Mouse (Mus musculus): ENCODE measurements at regions not wholly inside any gene's neighbourhood (a gene's known extent, or its start where the extent isn't known, plus 50 kb on each side); places are given as distances from the start of the nearest gene placed in this dataset.

DNA sequence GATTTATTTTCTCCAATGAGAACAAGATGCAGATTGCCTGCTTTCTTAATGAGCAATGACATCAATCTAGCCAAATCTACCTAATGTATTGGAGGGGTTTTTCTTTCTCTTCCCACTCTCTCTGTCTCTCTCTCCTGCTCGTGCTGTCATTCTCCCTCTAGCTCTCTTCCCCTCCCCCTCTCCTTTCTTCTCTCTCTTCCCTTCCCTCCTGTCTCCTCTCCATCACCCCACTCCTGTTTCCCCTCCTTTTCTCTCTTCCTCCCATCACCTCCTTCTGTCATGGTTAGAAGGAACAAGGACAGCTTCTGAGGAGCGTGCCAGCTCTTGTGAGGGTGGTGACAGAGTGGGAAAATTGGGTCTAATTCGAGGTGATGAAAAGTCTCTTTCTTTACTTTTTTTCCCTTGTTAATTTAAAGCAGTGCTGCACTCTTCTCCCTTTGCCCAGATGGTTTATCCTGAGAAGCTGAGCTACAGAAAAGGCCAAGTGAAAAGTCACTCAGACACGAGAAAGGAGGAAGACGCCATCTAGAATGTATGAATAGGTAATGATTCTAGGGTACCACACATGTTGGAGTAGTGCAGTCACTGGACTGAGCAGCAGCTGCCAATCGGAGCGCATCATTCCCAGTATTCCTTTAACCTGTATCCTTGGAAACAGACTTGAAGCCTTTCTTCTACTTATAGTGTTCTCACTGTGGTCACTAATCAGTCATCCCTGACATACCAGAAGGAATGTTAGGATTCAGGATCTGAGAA, 163.2 kb upstream of the Fam92a start:
- 42% methylated on average over 7 of the region's 7 CpGs for WGBS
- no peak for DNase-seq (ENCODE audit: low spot score)

DNA sequence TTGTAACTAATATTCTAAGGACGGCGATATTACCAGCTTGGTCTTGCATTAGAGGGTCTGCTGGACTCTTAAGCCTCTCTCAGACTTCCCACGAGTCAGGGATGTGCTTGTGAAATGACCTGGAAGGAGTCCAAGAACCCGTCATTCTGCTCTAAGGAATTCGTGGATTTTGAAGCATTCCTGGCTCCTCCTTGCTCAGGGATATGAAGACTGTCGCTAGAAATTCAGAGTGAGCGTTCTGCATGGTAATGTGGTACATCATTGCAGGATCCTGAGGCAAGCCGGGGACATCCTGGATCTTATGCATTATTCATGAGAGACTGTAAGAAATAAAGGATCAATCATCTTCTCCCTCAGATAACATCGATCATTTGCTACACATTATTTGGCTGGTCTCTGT, 162.6 kb upstream of the Fam92a start:
- 25% methylated on average over 9 of the region's 9 CpGs for WGBS
- Histone ChIP-seq H3K9me3 (ENCODE audit: low read length) (no peaks in the 10 kb centered on the region), H3K4me3 (ENCODE audit: low read length) (no peak overlapping the region), H3K9ac (replicated peaks; ENCODE audit: low read length) (no peak overlapping the region), H3K4me2 (ENCODE audit: low read depth, low read length) (peak overlapping the region; percentile 32), H3K27me3 (ENCODE audit: insufficient read depth, low read length) (no peaks in the 10 kb centered on the region), H3K27ac (no peak overlapping the region), H3K36me3 (ENCODE audit: insufficient read depth, low read length) (no peaks in the 10 kb centered on the region), H3K4me1 (ENCODE audit: insufficient read depth, low read length) (no peaks in the 10 kb centered on the region)
- ATAC-seq (peak; percentile 84), DNase-seq (ENCODE audit: low spot score) (peak; percentile 66)
- TF ChIP-seq CTCF (IDR thresholded peaks at IDR 0.05; ENCODE audit: low read depth) = no peak

More for the DNA sequence above, 163.2 kb upstream of the Fam92a start:
- ATAC-seq = peak; percentile 60
- no peaks in the 10 kb centered on the region for H3K27me3 ChIP-seq (ENCODE audit: insufficient read depth, low read length)
- H3K4me1 ChIP-seq (ENCODE audit: insufficient read depth, low read length) = no peaks in the 10 kb centered on the region
- H3K4me3 ChIP-seq (ENCODE audit: low read length) = no peak overlapping the region
- no peak for TF ChIP-seq CTCF (IDR thresholded peaks at IDR 0.05; ENCODE audit: low read depth)
- H3K27ac ChIP-seq = 0 out of 2 replicates have a peak overlapping the region, but pooled peaks have one; percentile 45
- no peak overlapping the region for H3K9ac ChIP-seq (replicated peaks; ENCODE audit: low read length)
- no peaks in the 10 kb centered on the region for H3K36me3 ChIP-seq (ENCODE audit: insufficient read depth, low read length)
- no peaks in the 10 kb centered on the region for H3K9me3 ChIP-seq (ENCODE audit: low read length)
- peak overlapping the region; percentile 32 for H3K4me2 ChIP-seq (ENCODE audit: low read depth, low read length)

DNA sequence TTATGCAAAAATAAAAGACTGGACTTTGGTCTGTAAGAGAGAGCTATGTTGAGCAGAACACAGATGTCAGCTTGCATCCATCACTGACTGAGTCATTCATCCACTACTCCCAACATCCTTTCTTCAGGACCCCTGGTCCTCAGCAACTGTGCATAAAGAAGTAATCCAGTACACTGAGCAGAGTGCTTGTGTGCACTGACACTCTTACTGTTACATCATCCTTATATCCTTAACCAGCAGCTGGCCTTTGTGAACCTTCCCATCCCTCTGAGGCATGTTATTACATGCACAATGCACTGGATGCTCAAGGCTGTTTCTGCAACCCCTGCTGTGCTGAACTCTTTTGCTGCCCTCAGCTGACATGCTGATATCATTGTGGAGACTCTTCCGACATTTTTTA, 144.2 kb upstream of the Fam92a start:
- H3K27me3 ChIP-seq (ENCODE audit: insufficient read depth, low read length) = no peaks in the 10 kb centered on the region
- no peak overlapping the region for H3K4me3 ChIP-seq (ENCODE audit: low read length)
- no peaks in the 10 kb centered on the region for H3K36me3 ChIP-seq (ENCODE audit: insufficient read depth, low read length)
- H3K4me2 ChIP-seq (ENCODE audit: low read depth, low read length) = no peak overlapping the region
- H3K4me1 ChIP-seq (ENCODE audit: insufficient read depth, low read length) = no peaks in the 10 kb centered on the region
- no peaks in the 10 kb centered on the region for H3K9me3 ChIP-seq (ENCODE audit: low read length)
- ATAC-seq (no peak), DNase-seq (ENCODE audit: low spot score) (no peak)
- no peak overlapping the region for H3K9ac ChIP-seq (replicated peaks; ENCODE audit: low read length)
- TF ChIP-seq CTCF (IDR thresholded peaks at IDR 0.05; ENCODE audit: low read depth) = no peak
- no peak overlapping the region for H3K27ac ChIP-seq
- 51% methylated on average over 1 of the region's 1 CpGs for WGBS

DNA sequence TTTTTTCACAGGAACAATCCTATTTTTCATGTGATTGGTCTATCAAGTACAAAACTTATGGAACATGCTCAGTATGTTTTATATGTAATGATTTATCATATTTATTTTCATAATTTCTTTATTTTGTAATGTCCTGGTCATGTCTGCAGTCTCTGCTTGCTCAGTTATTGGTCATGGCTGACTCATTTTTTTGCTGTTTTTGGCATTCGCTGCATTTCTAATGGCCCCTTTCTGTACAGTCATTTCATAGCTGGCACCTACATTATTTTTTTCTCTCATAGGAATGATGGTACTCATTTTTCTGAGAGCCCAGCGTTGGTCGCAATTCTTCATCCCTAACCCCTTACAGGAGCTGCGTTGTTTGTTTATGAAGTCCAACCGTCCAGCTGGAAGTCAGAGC, 136.5 kb upstream of the Fam92a start:
- 85% methylated on average over 5 of the region's 5 CpGs for WGBS

DNA sequence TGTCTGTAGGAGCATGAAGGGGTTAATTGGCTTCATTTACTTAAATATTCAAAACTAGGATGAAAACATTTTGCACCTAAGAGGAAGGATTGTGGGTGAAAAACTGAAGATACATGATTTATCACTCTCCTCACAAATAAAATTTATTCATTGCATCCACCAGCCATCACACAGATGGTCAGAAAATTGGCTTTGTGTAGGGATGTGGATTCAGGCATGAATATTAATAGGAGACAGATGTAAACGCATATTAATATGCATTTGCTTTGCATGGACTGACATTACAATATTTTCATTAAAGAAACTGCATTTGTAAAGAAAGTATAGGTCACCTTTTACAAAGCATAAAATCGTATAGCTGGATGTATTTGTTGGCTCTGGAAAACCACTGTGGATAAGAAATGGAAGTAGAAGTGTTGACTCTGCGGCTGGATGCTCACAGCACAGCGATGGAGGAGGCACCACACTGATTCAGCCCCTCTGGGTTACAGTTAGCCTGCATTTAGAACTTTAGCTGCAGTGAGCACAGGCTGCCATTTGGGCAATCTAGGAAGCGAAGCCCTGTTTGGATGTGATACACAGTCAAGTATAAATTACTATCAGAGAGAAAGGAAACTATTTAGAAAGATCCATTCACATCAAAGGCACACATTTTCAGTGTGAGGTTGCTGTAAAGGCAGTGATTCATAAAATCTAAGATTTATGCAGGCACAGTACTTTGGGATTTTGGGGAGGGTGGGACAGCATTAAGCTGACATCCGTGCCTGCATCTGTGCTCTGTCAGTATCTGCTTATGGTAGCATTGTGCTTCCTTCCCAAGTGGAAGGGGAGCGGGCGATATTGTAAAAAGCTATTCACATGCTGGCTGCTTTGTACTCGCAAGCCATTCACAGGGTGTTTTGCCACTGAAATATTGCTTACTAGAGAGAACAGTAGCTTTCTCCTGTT, 135.1 kb upstream of the Fam92a start:
- Histone ChIP-seq H3K4me2 (ENCODE audit: low read depth, low read length) (peak overlapping the region; percentile 30), H3K27me3 (ENCODE audit: insufficient read depth, low read length) (no peaks in the 10 kb centered on the region), H3K4me1 (ENCODE audit: insufficient read depth, low read length) (no peaks in the 10 kb centered on the region; the same call in 1 of the 2 replicates), H3K4me3 (ENCODE audit: low read length) (no peak overlapping the region), H3K9ac (replicated peaks; ENCODE audit: low read length) (0 out of 2 replicates have a peak overlapping the region, but pooled peaks have one; percentile 21), H3K27ac (peak overlapping the region; percentile 65), H3K9me3 (ENCODE audit: low read length) (no peaks in the 10 kb centered on the region), H3K36me3 (ENCODE audit: insufficient read depth, low read length) (no peaks in the 10 kb centered on the region)
- no peak for TF ChIP-seq CTCF (IDR thresholded peaks at IDR 0.05; ENCODE audit: low read depth)
- DNase-seq (ENCODE audit: low spot score) (peak; percentile 50), ATAC-seq (peak; percentile 73; the same call in 1 of the 2 replicates)
- 32% methylated on average over 9 of the region's 9 CpGs for WGBS

More for the DNA sequence above, 136.5 kb upstream of the Fam92a start:
- H3K4me3 ChIP-seq (ENCODE audit: low read length) = no peak overlapping the region
- H3K9ac ChIP-seq (replicated peaks; ENCODE audit: low read length) = no peak overlapping the region
- H3K27me3 ChIP-seq (ENCODE audit: insufficient read depth, low read length) = no peaks in the 10 kb centered on the region
- no peak overlapping the region for H3K27ac ChIP-seq
- H3K4me2 ChIP-seq (ENCODE audit: low read depth, low read length) = no peak overlapping the region
- DNase-seq (ENCODE audit: low spot score) = no peak
- no peaks in the 10 kb centered on the region for H3K9me3 ChIP-seq (ENCODE audit: low read length)
- TF ChIP-seq CTCF (IDR thresholded peaks at IDR 0.05; ENCODE audit: low read depth) = no peak
- ATAC-seq = no peak
- H3K36me3 ChIP-seq (ENCODE audit: insufficient read depth, low read length) = no peaks in the 10 kb centered on the region
- H3K4me1 ChIP-seq (ENCODE audit: insufficient read depth, low read length) = no peaks in the 10 kb centered on the region; the same call in 1 of the 2 replicates

DNA sequence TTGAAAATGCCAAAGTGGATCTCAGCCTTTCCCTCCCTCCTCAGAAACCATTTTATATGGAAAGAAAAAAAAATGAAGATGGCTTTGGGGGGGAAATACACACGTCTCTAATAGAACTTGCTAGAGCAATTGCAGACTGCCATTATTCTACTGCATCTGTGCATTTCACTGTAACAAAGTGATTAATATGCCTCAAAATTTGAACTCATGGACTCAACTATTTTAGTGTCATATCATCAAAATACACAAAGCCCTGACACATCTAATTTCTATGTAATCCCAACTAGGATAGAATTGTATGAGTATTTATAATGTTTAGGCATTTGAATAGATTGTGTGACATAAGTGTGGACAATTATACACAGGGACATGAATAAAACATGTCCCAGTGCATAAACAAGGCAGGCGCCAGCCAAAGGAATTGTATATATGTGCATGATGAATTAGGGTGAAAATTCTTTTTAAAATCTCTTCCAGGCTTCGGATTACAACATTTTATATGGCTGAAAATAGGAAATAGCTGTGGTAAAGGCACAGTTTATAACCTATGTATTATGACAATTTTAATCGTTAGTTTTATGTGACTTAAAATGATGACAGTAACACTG, 115.4 kb upstream of the Fam92a start:
- Histone ChIP-seq H3K27me3 (ENCODE audit: insufficient read depth, low read length) (no peaks in the 10 kb centered on the region), H3K4me2 (ENCODE audit: low read depth, low read length) (no peak overlapping the region), H3K36me3 (ENCODE audit: insufficient read depth, low read length) (no peaks in the 10 kb centered on the region), H3K27ac (no peak overlapping the region), H3K4me1 (ENCODE audit: insufficient read depth, low read length) (no peaks in the 10 kb centered on the region), H3K9me3 (ENCODE audit: low read length) (no peaks in the 10 kb centered on the region), H3K4me3 (ENCODE audit: low read length) (no peak overlapping the region), H3K9ac (replicated peaks; ENCODE audit: low read length) (no peak overlapping the region)
- TF ChIP-seq CTCF (IDR thresholded peaks at IDR 0.05; ENCODE audit: low read depth) = no peak
- ATAC-seq = no peak
- WGBS = 58% methylated on average over 4 of the region's 4 CpGs
- DNase-seq (ENCODE audit: low spot score) = no peak
